Mouse (Mus musculus): ENCODE measurements at regions not wholly inside any gene's neighbourhood (a gene's known extent, or its start where the extent isn't known, plus 50 kb on each side); places are given as distances from the start of the nearest gene placed in this dataset.

- DNase-seq (ENCODE audit: low spot score): no peak
These were observed 58.4 kb downstream of the Sox11 start for GRCm38 (mm10) chr12:27283964-27284363.

DNA sequence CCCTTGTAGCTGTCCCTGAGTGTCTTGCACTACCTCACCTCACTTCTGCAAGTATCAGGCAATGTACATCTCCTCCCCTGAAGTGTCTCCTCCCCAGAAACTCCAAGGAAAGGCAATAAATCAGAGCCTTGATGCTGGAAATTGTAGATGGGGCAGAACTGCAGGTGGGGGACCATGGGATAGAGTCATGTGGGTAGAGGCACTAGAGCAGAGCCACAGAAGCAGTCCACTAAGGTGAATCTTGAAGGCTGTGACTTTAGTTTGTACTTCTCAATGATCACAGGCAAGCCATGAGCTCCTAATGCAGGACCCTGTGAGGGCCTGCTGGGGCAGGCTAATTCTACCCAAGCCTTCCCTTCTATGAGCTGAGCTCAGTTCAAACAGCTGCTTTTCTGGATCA lies 80.4 kb downstream of the Sox11 start:
- DNase-seq (ENCODE audit: low spot score): no peak

GRCm38 (mm10) chr12:27254125-27254524 lies 88.2 kb downstream of the Sox11 start:
- DNase-seq (ENCODE audit: low spot score): no peak

DNA sequence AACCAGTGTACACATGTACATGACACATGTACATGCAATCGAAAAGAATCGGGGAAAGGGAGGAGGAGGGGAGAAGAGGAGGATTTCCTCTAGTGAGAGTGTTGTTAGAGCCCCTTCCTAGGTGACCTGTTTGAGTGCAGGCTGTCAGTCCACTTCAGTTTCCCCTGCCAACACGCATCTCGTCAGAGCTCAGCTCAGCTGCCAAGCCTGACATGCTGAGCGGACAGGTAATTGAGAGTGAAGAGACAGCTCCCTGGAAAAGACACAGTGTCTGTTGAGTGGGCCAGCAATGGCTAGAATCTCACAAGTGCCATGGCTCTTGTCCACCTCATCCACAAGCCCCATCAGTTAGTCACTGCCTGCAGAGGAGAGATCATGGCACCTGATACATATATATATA lies 90.9 kb downstream of the Sox11 start:
- no peak for DNase-seq (ENCODE audit: low spot score)

GRCm38 (mm10) chr12:27248545-27248855 lies 93.9 kb downstream of the Sox11 start:
- no peak for DNase-seq (ENCODE audit: low spot score)

DNA sequence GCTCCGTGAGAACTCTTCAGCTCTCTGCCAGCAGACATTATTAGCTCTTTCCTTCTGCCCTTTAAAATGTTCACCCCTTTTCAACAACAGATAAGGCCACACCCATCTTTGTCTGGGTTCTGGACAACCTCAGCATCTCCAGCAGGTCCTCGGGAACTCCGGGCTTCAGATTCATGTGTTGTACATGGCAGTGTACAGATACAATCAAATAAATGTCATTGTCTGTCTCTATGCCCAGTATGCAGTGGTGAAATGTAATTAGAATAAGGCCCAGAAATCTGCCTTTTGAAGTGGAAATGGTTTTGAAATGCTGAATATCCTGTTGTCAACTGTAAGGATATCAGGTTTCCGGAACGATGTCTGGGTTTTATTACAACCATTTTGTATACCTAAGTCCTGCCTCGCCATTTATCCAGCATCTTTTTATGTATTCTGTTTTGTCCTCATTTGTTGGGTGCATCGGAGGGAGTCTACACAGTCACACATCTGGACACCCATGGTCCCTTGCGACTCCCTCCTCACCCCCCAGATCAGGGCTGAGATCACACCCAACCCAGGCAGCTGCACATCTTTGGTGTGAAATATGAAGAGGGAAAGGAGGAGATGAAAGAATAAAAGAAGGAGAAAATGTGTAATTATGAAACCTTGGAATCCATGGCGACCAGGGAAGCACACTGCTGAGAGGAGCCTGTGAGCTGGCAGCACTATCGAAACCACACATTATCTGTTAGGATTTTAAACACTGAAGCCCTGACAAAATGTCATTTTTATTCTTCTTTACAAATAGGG lies 94.4 kb downstream of the Sox11 start:
- DNase-seq (ENCODE audit: low spot score): no peak

DNA sequence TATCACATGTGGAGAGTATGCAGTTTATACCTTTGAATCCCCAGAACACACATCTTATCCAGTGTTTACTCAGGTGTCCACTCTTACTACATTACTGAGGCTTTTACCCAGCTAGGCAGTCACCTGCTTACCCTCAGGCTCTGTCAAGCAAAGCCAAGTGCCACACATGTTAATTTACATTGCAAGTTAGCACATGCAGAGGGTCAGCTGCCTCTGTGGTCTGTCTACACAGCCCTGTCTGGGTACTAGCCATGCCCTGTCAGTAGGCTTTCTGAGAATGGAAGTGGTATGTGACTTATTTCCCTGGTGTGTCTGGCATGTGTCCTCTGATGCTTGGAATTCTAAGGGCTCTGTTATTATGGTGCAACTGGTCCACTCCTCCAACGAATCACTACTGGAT lies 106.6 kb downstream of the Sox11 start:
- DNase-seq (ENCODE audit: low spot score): no peak

GRCm38 (mm10) chr12:27221541-27221940 lies 120.8 kb downstream of the Sox11 start:
- no peak for DNase-seq (ENCODE audit: low spot score)

DNA sequence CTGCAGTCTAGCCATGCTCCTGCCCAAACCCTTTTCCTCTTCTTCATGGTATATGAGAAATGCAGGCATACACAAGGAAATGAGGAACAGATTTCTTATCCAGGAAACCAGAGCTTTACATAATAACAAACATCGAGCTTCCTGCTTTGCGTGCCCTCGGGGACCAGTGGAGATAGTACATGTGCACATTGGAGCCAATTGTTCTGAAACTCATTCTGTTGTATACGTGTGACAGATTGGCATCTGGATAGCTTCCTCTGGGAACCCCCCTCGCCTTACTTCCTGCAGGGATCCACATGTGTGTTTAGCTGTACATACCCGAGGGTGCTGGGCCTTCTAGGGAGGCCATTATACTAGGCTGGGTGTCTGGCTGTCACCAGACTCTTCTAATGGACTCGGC lies 141.2 kb downstream of the Sox11 start:
- DNase-seq (ENCODE audit: low spot score): no peak

- no peak for DNase-seq (ENCODE audit: low spot score)
These were observed 148.4 kb downstream of the Sox11 start for GRCm38 (mm10) chr12:27194001-27194400.

- no peak for DNase-seq (ENCODE audit: low spot score)
These were observed 150.5 kb downstream of the Sox11 start for GRCm38 (mm10) chr12:27191916-27192315.

DNA sequence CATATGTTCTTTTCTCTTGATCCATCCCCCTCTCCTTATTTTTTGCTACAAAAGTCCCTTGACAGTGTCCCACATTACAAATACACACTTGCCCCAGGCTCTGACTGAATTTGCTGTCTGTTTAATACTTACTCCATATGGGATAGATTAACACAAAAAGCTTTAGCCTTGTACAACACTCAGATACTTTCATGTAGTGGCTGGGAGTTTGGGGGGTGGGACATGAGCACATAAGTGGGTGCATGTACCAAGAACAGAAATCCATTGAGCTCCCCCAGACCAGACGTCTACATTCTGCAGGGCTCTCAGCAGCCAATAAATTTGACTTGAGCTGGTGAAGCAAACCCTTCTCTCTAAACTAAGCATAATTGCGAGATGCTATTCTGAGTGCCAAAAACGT lies 154.9 kb downstream of the Sox11 start:
- no peak for DNase-seq (ENCODE audit: low spot score)

GRCm38 (mm10) chr12:27182397-27183375 lies 159.7 kb downstream of the Sox11 start:
- DNase-seq (ENCODE audit: low spot score): no peak

GRCm38 (mm10) chr12:27173561-27173960 lies 168.8 kb downstream of the Sox11 start:
- no peak for DNase-seq (ENCODE audit: low spot score)

DNA sequence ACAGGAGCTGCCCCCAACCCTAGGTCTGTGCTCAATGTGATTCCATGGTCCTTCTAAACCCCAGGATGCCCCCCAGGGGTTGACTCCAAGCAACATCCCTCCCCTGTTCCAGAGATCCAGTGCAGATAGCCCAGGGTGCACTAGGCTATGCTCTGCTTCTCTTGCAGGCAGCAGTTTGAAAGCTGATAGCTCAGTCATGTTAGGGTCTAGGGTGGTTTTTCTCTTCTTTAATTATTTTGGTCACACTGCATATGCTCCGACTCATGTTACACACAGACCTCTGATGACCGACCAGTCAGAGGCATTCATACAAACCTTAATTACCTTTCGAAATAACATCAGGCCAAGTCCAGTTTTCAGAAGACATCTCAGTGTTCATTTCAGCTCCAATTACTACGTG lies 169.2 kb downstream of the Sox11 start:
- no peak for DNase-seq (ENCODE audit: low spot score)

DNA sequence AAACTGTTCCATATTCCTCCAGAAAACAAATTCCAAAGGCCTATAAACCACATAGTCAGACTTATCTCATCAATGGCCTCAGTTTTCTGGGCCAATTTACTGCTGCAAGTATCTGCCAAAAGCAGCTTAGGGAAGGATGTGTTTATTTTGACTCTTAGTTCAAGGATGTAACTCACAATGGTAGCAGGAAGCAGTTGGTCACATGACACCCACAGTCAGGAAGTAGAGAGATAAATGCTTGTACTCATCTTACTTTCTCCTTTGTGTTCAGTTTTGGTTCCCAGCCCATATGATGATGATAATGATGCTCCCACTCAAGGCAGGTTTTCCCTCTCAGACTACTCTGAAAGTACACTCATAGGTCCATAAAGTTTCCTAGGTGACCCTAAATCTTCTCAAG lies 170.8 kb downstream of the Sox11 start:
- no peak for DNase-seq (ENCODE audit: low spot score)

GRCm38 (mm10) chr12:27164920-27165504 lies 177.4 kb downstream of the Sox11 start:
- DNase-seq (ENCODE audit: low spot score): no peak

DNA sequence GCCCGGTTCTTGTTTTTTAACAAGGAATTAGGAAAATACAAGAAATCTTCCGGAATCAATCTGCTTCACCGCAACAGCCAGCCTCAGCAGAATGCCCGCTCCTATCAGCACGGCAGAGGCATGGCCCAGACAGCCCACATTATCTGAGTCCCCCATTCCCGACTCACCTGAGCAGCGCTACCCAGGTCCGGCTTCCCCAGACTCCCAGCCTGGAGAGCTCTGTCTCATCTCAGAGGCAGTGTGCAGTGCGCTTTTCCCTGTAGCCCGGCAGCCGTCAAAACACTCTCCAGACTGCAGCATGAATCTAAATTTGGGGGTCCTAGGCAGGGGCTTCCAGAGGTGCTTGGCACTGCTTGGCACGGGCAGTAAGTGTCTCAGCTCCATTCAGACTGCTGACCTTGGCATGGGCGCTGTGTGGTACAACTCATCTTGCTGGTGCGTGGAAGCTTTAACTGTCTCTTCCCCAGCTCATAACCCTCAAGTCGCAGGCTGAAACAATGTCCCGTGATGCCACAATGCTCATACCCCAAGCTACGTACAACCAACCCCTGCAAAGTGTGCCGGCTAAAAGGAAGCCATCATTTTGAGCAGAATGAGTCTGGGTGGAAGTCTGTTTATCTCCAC lies 182.2 kb downstream of the Sox11 start:
- DNase-seq (ENCODE audit: low spot score): no peak

DNA sequence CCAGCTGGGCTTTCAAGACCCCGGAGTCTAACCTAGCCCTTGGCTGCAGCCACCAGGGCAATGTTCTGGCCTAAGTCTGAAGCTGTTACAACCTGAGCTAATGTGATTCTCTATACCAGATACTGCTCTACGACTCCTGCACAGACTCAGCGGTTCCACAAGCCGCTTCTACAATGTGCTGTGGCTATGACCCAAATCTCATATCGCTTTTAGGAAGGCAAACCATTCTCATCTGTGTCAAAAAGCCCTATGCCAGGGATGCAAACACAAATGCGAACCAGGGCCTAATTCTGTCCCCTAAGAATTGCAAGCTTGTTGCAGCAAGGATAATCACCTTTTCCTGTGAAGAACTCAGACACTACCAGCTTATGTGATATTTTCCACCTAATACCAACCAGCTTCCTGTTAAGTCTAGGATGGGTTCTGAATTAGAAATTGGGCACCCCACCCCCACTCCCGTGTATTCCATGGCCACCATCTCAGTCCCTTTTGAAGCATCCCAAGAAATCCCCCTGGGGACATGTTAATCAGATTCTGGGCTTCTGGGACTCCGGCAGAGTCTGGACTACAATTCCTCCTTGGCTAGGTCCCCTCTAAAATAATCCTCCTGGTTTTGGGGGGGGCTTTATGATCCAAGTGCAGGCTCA lies 182.8 kb downstream of the Sox11 start:
- DNase-seq (ENCODE audit: low spot score): no peak

GRCm38 (mm10) chr12:27150871-27151853 lies 191.2 kb downstream of the Sox11 start:
- DNase-seq (ENCODE audit: low spot score): no peak

DNA sequence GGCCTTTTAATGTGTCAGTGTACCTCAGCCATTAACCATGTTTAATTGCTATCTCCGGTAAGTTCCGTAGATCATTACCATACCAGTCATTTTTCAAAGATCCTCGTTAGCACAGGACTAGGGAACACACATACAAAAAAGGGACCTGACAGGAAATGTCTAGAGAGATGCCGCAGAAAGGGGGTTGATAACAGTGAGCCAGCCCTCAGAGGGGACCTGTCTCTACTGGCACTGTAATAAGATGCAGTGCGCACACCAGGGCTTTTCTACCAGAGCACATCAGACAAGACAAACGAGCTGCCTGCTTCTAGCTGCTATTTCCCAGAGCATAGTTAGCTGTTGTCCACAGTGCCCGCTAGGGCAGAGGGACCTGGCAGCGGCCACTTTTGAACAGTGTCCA lies 199.1 kb downstream of the Sox11 start:
- no peak for DNase-seq (ENCODE audit: low spot score)

Measured in layer of hippocampus, adult 9-10 months (tissue).